Mouse (Mus musculus): ENCODE data around the gene Syce1. TPM values are rescaled to one million over a fixed set of nuclear protein-coding genes. Genes with fewer than 3 reads are reported as not detected.
"Not testable (repeated sequence)": the region's sequence is repeated elsewhere in the genome, so short reads cannot be mapped to it uniquely, and the experiment has no call there.

The Syce1 gene
- polyA plus RNA-seq, 1 experiment from 2014 or later: 0.29 TPM

- not testable (repeated sequence) for H3K4me1 ChIP-seq; H3K27me3 ChIP-seq (replicated peaks); H3K9me3 ChIP-seq; H3K4me3 ChIP-seq; H3K4me2 ChIP-seq; H3K9ac ChIP-seq; H3K27ac ChIP-seq (replicated peaks); ATAC-seq (ENCODE audit: extremely low read depth, insufficient number of reproducible peaks, low FRiP score, low TSS enrichment); H3K36me3 ChIP-seq
- WGBS: 56% methylated on average over 1 of the region's 1 CpGs
Observed at GRCm38 (mm10) chr7:140765391-140765790, 22.3 kb downstream of the Syce1 start.

GRCm38 (mm10) chr7:140763447-140764020 is 24.1 kb downstream of the Syce1 start, which contains the start of gene Cyp2e1:
Gene Cyp2e1, plus strand, starts transcription at chr7:140763739.
- Histone ChIP-seq H3K4me3 (no peak within 1 kb of the TSS), H3K9me3 (no peaks in the 10 kb centered on the region), H3K4me1 (no peaks in the 10 kb centered on the region), H3K27me3 (replicated peaks) (no peaks in the 10 kb centered on the region), H3K4me2 (no peak within 1 kb of the TSS), H3K9ac (no peak within 1 kb of the TSS), H3K36me3 (no peaks in the 10 kb centered on the region), H3K27ac (replicated peaks) (no peak within 1 kb of the TSS)
- no peak for ATAC-seq (ENCODE audit: extremely low read depth, insufficient number of reproducible peaks, low FRiP score, low TSS enrichment)
- 83% methylated on average over 7 of the region's 7 CpGs for WGBS

GRCm38 (mm10) chr7:140760647-140761046 is 27.0 kb downstream of the Syce1 start:
- Histone ChIP-seq H3K9me3 (no peaks in the 10 kb centered on the region), H3K27ac (replicated peaks) (no peak overlapping the region), H3K9ac (no peak overlapping the region), H3K4me2 (no peak overlapping the region), H3K4me3 (no peak overlapping the region), H3K36me3 (no peaks in the 10 kb centered on the region), H3K4me1 (no peaks in the 10 kb centered on the region), H3K27me3 (replicated peaks) (no peaks in the 10 kb centered on the region)
- ATAC-seq (ENCODE audit: extremely low read depth, insufficient number of reproducible peaks, low FRiP score, low TSS enrichment): no peak

- no peak for ATAC-seq (ENCODE audit: extremely low read depth, insufficient number of reproducible peaks, low FRiP score, low TSS enrichment)
- no peaks in the 10 kb centered on the region for H3K36me3 ChIP-seq
- 57% methylated on average over 4 of the region's 4 CpGs for WGBS
- H3K4me1 ChIP-seq: no peaks in the 10 kb centered on the region
- H3K27ac ChIP-seq (replicated peaks): no peak overlapping the region
- no peak overlapping the region for H3K4me2 ChIP-seq
- no peak overlapping the region for H3K4me3 ChIP-seq
- no peak overlapping the region for H3K9ac ChIP-seq
- peaks cover 6% of the 10 kb centered on the region; the same call in 1 of the 2 replicates for H3K9me3 ChIP-seq
- no peaks in the 10 kb centered on the region for H3K27me3 ChIP-seq (replicated peaks)
Observed at GRCm38 (mm10) chr7:140756151-140756854, 31.3 kb downstream of the Syce1 start.

GRCm38 (mm10) chr7:140754556-140754955 is 33.1 kb downstream of the Syce1 start:
- Histone ChIP-seq H3K36me3 (no peaks in the 10 kb centered on the region), H3K27me3 (replicated peaks) (no peaks in the 10 kb centered on the region), H3K4me3 (no peak overlapping the region), H3K27ac (replicated peaks) (no peak overlapping the region), H3K9me3 (peaks cover 6% of the 10 kb centered on the region; the same call in 1 of the 2 replicates), H3K4me1 (no peaks in the 10 kb centered on the region), H3K4me2 (no peak overlapping the region), H3K9ac (no peak overlapping the region)
- no peak for ATAC-seq (ENCODE audit: extremely low read depth, insufficient number of reproducible peaks, low FRiP score, low TSS enrichment)

GRCm38 (mm10) chr7:140748827-140749160 is 38.9 kb downstream of the Syce1 start:
- Histone ChIP-seq H3K27ac (replicated peaks) (no peak overlapping the region), H3K4me3 (no peak overlapping the region), H3K4me1 (no peaks in the 10 kb centered on the region), H3K9me3 (0 out of 2 replicates have a peak, but pooled peaks cover under 1% of the 10 kb centered on the region), H3K9ac (no peak overlapping the region), H3K4me2 (no peak overlapping the region), H3K27me3 (replicated peaks) (no peaks in the 10 kb centered on the region), H3K36me3 (no peaks in the 10 kb centered on the region)
- no peak for ATAC-seq (ENCODE audit: extremely low read depth, insufficient number of reproducible peaks, low FRiP score, low TSS enrichment)
- 71% methylated on average over 3 of the region's 3 CpGs for WGBS

- H3K27ac ChIP-seq (replicated peaks): no peak overlapping the region
- H3K27me3 ChIP-seq (replicated peaks): no peaks in the 10 kb centered on the region
- H3K4me2 ChIP-seq: no peak overlapping the region
- WGBS: 57% methylated on average over 6 of the region's 6 CpGs
- no peaks in the 10 kb centered on the region for H3K9me3 ChIP-seq
- no peaks in the 10 kb centered on the region for H3K4me1 ChIP-seq
- no peak overlapping the region for H3K9ac ChIP-seq
- ATAC-seq (ENCODE audit: extremely low read depth, insufficient number of reproducible peaks, low FRiP score, low TSS enrichment): no peak
- no peak overlapping the region for H3K4me3 ChIP-seq
- no peaks in the 10 kb centered on the region for H3K36me3 ChIP-seq
Observed at GRCm38 (mm10) chr7:140748116-140748826, 39.4 kb downstream of the Syce1 start.

GRCm38 (mm10) chr7:140747402-140747801 is 40.2 kb downstream of the Syce1 start:
- no peak for ATAC-seq (ENCODE audit: extremely low read depth, insufficient number of reproducible peaks, low FRiP score, low TSS enrichment)

GRCm38 (mm10) chr7:140733162-140733561 is 54.5 kb downstream of the Syce1 start:
- Histone ChIP-seq H3K27ac (replicated peaks) (no peak overlapping the region), H3K4me2 (no peak overlapping the region), H3K27me3 (replicated peaks) (no peaks in the 10 kb centered on the region), H3K4me3 (no peak overlapping the region), H3K9ac (no peak overlapping the region), H3K36me3 (no peaks in the 10 kb centered on the region), H3K4me1 (no peaks in the 10 kb centered on the region), H3K9me3 (peaks cover 2% of the 10 kb centered on the region; the same call in 1 of the 2 replicates)
- 50% methylated on average over 2 of the region's 2 CpGs for WGBS
- no peak for ATAC-seq (ENCODE audit: extremely low read depth, insufficient number of reproducible peaks, low FRiP score, low TSS enrichment)

More at GRCm38 (mm10) chr7:140747402-140747801, 40.2 kb downstream of the Syce1 start:
- Histone ChIP-seq H3K9me3 (no peaks in the 10 kb centered on the region), H3K9ac (no peak overlapping the region), H3K4me1 (no peaks in the 10 kb centered on the region), H3K36me3 (no peaks in the 10 kb centered on the region), H3K27ac (replicated peaks) (no peak overlapping the region), H3K4me2 (no peak overlapping the region), H3K27me3 (replicated peaks) (no peaks in the 10 kb centered on the region), H3K4me3 (no peak overlapping the region)
- 73% methylated on average over 3 of the region's 3 CpGs for WGBS
